Mouse (Mus musculus): ENCODE measurements at regions not wholly inside any gene's neighbourhood (a gene's known extent, or its start where the extent isn't known, plus 50 kb on each side); places are given as distances from the start of the nearest gene placed in this dataset.

- no peak for TF ChIP-seq EP300 (IDR thresholded peaks at IDR 0.05; ENCODE audit: low read depth)
- TF ChIP-seq CTCF (IDR thresholded peaks at IDR 0.05; ENCODE audit: low read depth), result no peak
- ATAC-seq (no peak), DNase-seq (no peak)
- no peaks in the 10 kb centered on the region for H3K27me3 ChIP-seq (ENCODE audit: insufficient read depth, low read length)
- no peaks in the 10 kb centered on the region for H3K4me1 ChIP-seq (ENCODE audit: insufficient read depth)
- H3K9me3 ChIP-seq (ENCODE audit: low read length), result no peaks in the 10 kb centered on the region
- no peak overlapping the region for H3K4me2 ChIP-seq (ENCODE audit: low read depth, low read length)
- 71% methylated on average over 14 of the region's 14 CpGs for WGBS (ENCODE audit: insufficient replicate concordance)
- no peak overlapping the region for H3K27ac ChIP-seq (ENCODE audit: low read depth)
- H3K4me3 ChIP-seq (ENCODE audit: low read depth, low read length), result no peak overlapping the region
- H3K36me3 ChIP-seq (replicated peaks; ENCODE audit: insufficient read depth, low read length), result no peaks in the 10 kb centered on the region
- H3K9ac ChIP-seq (replicated peaks), result no peak overlapping the region
These were observed 89.4 kb upstream of the Spats2l start for GRCm38 (mm10) chr1:57684387-57685162.

- no peak for DNase-seq
- Histone ChIP-seq H3K9ac (replicated peaks) (no peak overlapping the region), H3K27ac (ENCODE audit: low read depth) (no peak overlapping the region), H3K4me2 (ENCODE audit: low read depth, low read length) (no peak overlapping the region), H3K4me1 (ENCODE audit: insufficient read depth) (no peaks in the 10 kb centered on the region), H3K27me3 (ENCODE audit: insufficient read depth, low read length) (no peaks in the 10 kb centered on the region), H3K9me3 (ENCODE audit: low read length) (0 out of 2 replicates have a peak, but pooled peaks cover 3% of the 10 kb centered on the region), H3K4me3 (ENCODE audit: low read depth, low read length) (no peak overlapping the region), H3K36me3 (replicated peaks; ENCODE audit: insufficient read depth, low read length) (no peaks in the 10 kb centered on the region)
- TF ChIP-seq CTCF (IDR thresholded peaks at IDR 0.05; ENCODE audit: low read depth) (no peak), EP300 (IDR thresholded peaks at IDR 0.05; ENCODE audit: low read depth) (no peak)
- ATAC-seq, result no peak
These were observed 84.7 kb upstream of the Spats2l start for GRCm38 (mm10) chr1:57689253-57689652.

- no peaks in the 10 kb centered on the region for H3K27me3 ChIP-seq (ENCODE audit: insufficient read depth, low read length)
- H3K4me1 ChIP-seq (ENCODE audit: insufficient read depth), result no peaks in the 10 kb centered on the region
- no peak overlapping the region for H3K4me3 ChIP-seq (ENCODE audit: low read depth, low read length)
- no peak overlapping the region for H3K9ac ChIP-seq (replicated peaks)
- H3K36me3 ChIP-seq (replicated peaks; ENCODE audit: insufficient read depth, low read length), result no peaks in the 10 kb centered on the region
- WGBS (ENCODE audit: insufficient replicate concordance), result 82% methylated on average over 4 of the region's 4 CpGs
- TF ChIP-seq CTCF (IDR thresholded peaks at IDR 0.05; ENCODE audit: low read depth) (no peak), EP300 (IDR thresholded peaks at IDR 0.05; ENCODE audit: low read depth) (no peak)
- H3K9me3 ChIP-seq (ENCODE audit: low read length), result no peaks in the 10 kb centered on the region
- no peak overlapping the region for H3K4me2 ChIP-seq (ENCODE audit: low read depth, low read length)
- no peak overlapping the region for H3K27ac ChIP-seq (ENCODE audit: low read depth)
- no peak for ATAC-seq
- no peak for DNase-seq
These were observed 66.1 kb upstream of the Spats2l start for GRCm38 (mm10) chr1:57707906-57708305.

GRCm38 (mm10) chr1:57712916-57713503 is 61.0 kb upstream of the Spats2l start:
- no peak for DNase-seq
- H3K9me3 ChIP-seq (ENCODE audit: low read length), result no peaks in the 10 kb centered on the region
- H3K9ac ChIP-seq (replicated peaks), result no peak overlapping the region
- no peak for ATAC-seq
- H3K4me1 ChIP-seq (ENCODE audit: insufficient read depth), result no peaks in the 10 kb centered on the region
- TF ChIP-seq CTCF (IDR thresholded peaks at IDR 0.05; ENCODE audit: low read depth) (no peak), EP300 (IDR thresholded peaks at IDR 0.05; ENCODE audit: low read depth) (no peak)
- H3K4me3 ChIP-seq (ENCODE audit: low read depth, low read length), result no peak overlapping the region
- no peaks in the 10 kb centered on the region for H3K36me3 ChIP-seq (replicated peaks; ENCODE audit: insufficient read depth, low read length)
- 62% methylated on average over 5 of the region's 5 CpGs for WGBS (ENCODE audit: insufficient replicate concordance)
- H3K27ac ChIP-seq (ENCODE audit: low read depth), result no peak overlapping the region
- no peak overlapping the region for H3K4me2 ChIP-seq (ENCODE audit: low read depth, low read length)
- H3K27me3 ChIP-seq (ENCODE audit: insufficient read depth, low read length), result no peaks in the 10 kb centered on the region

DNA sequence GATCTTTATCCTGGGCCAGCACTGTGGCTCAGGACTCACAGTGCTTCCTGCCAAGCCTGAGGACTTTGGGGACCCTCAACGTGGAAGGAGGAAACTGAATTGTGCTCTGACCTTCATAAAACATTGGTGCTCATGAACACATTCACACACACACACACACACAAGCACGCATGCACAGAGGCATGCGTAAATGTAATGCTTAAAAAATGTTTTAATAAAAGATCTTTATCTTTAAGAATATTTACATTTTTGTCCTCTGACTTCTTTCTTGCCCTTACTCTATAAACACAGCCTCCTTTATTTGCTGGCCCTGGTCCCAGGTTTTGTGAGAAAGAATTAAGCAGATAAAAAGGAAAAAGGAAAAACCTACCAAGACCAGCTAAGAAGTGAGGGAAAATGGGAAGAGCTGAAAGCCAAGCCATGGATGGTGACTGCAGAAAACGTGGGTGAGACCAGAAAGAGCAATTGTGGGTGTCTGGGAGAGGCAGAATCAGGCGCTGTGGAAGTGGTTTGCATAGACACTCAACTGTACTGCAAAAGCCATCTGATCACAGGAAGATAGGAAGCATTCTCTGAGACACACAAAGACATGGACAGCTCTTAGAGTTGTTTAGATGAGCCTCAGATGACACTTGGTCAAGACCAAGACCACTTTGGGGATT is 56.7 kb upstream of the Spats2l start:
- no peaks in the 10 kb centered on the region for H3K36me3 ChIP-seq (replicated peaks; ENCODE audit: insufficient read depth, low read length)
- no peak overlapping the region for H3K4me3 ChIP-seq (ENCODE audit: low read depth, low read length)
- WGBS (ENCODE audit: insufficient replicate concordance), result 67% methylated on average over 5 of the region's 5 CpGs
- TF ChIP-seq CTCF (IDR thresholded peaks at IDR 0.05; ENCODE audit: low read depth) (no peak), EP300 (IDR thresholded peaks at IDR 0.05; ENCODE audit: low read depth) (no peak)
- H3K27ac ChIP-seq (ENCODE audit: low read depth), result no peak overlapping the region
- H3K9me3 ChIP-seq (ENCODE audit: low read length), result no peaks in the 10 kb centered on the region
- H3K4me2 ChIP-seq (ENCODE audit: low read depth, low read length), result no peak overlapping the region
- no peak for ATAC-seq
- H3K27me3 ChIP-seq (ENCODE audit: insufficient read depth, low read length), result no peaks in the 10 kb centered on the region
- H3K9ac ChIP-seq (replicated peaks), result no peak overlapping the region
- H3K4me1 ChIP-seq (ENCODE audit: insufficient read depth), result no peaks in the 10 kb centered on the region
- no peak for DNase-seq

DNA sequence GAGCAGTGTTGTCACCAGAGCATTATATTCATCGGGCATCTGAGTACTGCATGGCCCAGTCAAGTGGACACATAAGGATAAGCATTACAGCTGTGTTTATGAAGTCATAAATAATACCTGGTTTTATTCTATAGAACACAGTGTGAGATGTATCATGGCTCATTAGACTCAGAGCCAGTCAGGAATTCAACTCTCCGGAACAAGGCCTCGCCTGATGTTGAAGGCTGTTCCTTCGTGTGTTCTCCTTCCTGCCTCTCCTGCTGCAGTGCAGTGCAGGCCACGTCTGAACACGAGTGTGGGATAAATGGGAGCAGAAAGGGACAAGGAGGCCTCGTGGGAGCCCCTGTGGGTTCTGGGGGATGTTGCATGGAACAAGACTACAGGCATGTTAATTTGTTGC is 55.6 kb upstream of the Spats2l start:
- Histone ChIP-seq H3K4me3 (ENCODE audit: low read depth, low read length) (no peak overlapping the region), H3K4me1 (ENCODE audit: insufficient read depth) (no peaks in the 10 kb centered on the region), H3K27me3 (ENCODE audit: insufficient read depth, low read length) (no peaks in the 10 kb centered on the region), H3K9ac (replicated peaks) (no peak overlapping the region), H3K9me3 (ENCODE audit: low read length) (no peaks in the 10 kb centered on the region), H3K36me3 (replicated peaks; ENCODE audit: insufficient read depth, low read length) (no peaks in the 10 kb centered on the region), H3K27ac (ENCODE audit: low read depth) (no peak overlapping the region), H3K4me2 (ENCODE audit: low read depth, low read length) (no peak overlapping the region)
- TF ChIP-seq EP300 (IDR thresholded peaks at IDR 0.05; ENCODE audit: low read depth) (no peak), CTCF (IDR thresholded peaks at IDR 0.05; ENCODE audit: low read depth) (no peak)
- ATAC-seq (no peak), DNase-seq (no peak)
- WGBS (ENCODE audit: insufficient replicate concordance), result 78% methylated on average over 7 of the region's 7 CpGs
